Mouse (Mus musculus) kidney, embryonic 14.5 days (tissue): ENCODE results near the gene Espn. TPM values are rescaled to one million over a fixed set of nuclear protein-coding genes. Genes with fewer than 3 reads are reported as not detected.

Experiments
- polyA plus RNA-seq: library from polyadenylated mRNA; unstranded; fragments of >200 nt; fragmentation: Nextera tagmentation; extraction: Ambion mirVana; gene quantifications from 2 replicates; pipeline ENCODE4 v1.2.1, GENCODE M21; 2014

The Espn gene
- polyA plus RNA-seq, 1 experiment from 2014 or later = 36.1 TPM

Other genes with a start within 250 kb of the Espn start
- 55.0 and 74.5 TPM in 2 replicates for gene Dnajc11, start 218.7 kb downstream of the Espn start, polyA plus RNA-seq
- 29.2 and 35.8 TPM in 2 replicates for gene Thap3, start 163.4 kb downstream of the Espn start, polyA plus RNA-seq
- 18.2 and 30.1 TPM in 2 replicates for gene Phf13, start 156.1 kb downstream of the Espn start, polyA plus RNA-seq
- gene Klhl21, start 143.6 kb downstream of the Espn start, polyA plus RNA-seq = 4.4 and 7.4 TPM in 2 replicates
- gene Zbtb48, start 124.7 kb downstream of the Espn start, polyA plus RNA-seq = 19.0 and 24.4 TPM in 2 replicates
- gene Tas1r1, start 113.8 kb downstream of the Espn start, polyA plus RNA-seq = 0.39 and 0.77 TPM in 2 replicates
- gene Nol9, start 113.0 kb downstream of the Espn start, polyA plus RNA-seq = 26.1 and 47.3 TPM in 2 replicates
- 10.4 and 16.1 TPM in 2 replicates for gene Plekhg5, start 79.9 kb downstream of the Espn start, polyA plus RNA-seq
- 0.57 and 1.9 TPM in 2 replicates for gene Tnfrsf25, start 36.4 kb downstream of the Espn start, polyA plus RNA-seq
- not detected in 2 replicates for gene Hes2, start 6.5 kb upstream of the Espn start, polyA plus RNA-seq
- 46.6 and 64.4 TPM in 2 replicates for gene Acot7, start 25.8 kb upstream of the Espn start, polyA plus RNA-seq
- 7.5 and 9.1 TPM in 2 replicates for gene Gpr153, start 121.9 kb upstream of the Espn start, polyA plus RNA-seq
- gene Hes3, start 139.3 kb upstream of the Espn start, polyA plus RNA-seq = not detected in 2 replicates
- 14.7 and 28.1 TPM in 2 replicates for gene Icmt, start 144.9 kb upstream of the Espn start, polyA plus RNA-seq
- gene Rnf207, start 166.6 kb upstream of the Espn start, polyA plus RNA-seq = 1.1 TPM in 2 replicates
- 475 and 692 TPM in 2 replicates for gene Rpl22, start 173.4 kb upstream of the Espn start, polyA plus RNA-seq
- gene Chd5, start 186.3 kb upstream of the Espn start, polyA plus RNA-seq = 0.03 and 0.04 TPM in 2 replicates